Mouse (Mus musculus): ENCODE data around the gene Adam1b. TPM values are rescaled to one million over a fixed set of nuclear protein-coding genes. Genes with fewer than 3 reads are reported as not detected.
"Not testable (repeated sequence)": the region's sequence is repeated elsewhere in the genome, so short reads cannot be mapped to it uniquely, and the experiment has no call there.

Gene Adam1b
- polyA plus RNA-seq, 1 experiment from 2014 or later: not detected

- ATAC-seq (ENCODE audit: insufficient read depth): peak; percentile 70
- Histone ChIP-seq H3K27ac (ENCODE audit: low read depth) (no peak overlapping the region), H3K36me3 (ENCODE audit: insufficient read depth) (peaks cover 83% of the 10 kb centered on the region), H3K9ac (no peak overlapping the region), H3K9me3 (ENCODE audit: low read depth, low read length) (no peaks in the 10 kb centered on the region), H3K4me1 (ENCODE audit: insufficient read depth) (no peaks in the 10 kb centered on the region), H3K4me2 (no peak overlapping the region), H3K4me3 (ENCODE audit: low read depth, low read length) (no peak overlapping the region), H3K27me3 (ENCODE audit: insufficient read depth, low read length) (no peaks in the 10 kb centered on the region)
- DNase-seq: peak; percentile 60
- 46% methylated on average over 8 of the region's 8 CpGs for WGBS
- no peak for TF ChIP-seq CTCF (IDR thresholded peaks at IDR 0.05; ENCODE audit: low read depth)
Measured at GRCm38 (mm10) chr5:121526961-121527360, 23.7 kb upstream of the Adam1b start.

GRCm38 (mm10) chr5:121526526-121526925 lies 23.3 kb upstream of the Adam1b start:
- ATAC-seq (ENCODE audit: insufficient read depth): no peak
- WGBS: 66% methylated on average over 7 of the region's 7 CpGs
- Histone ChIP-seq H3K27me3 (ENCODE audit: insufficient read depth, low read length) (no peaks in the 10 kb centered on the region), H3K36me3 (ENCODE audit: insufficient read depth) (peaks cover 84% of the 10 kb centered on the region), H3K27ac (ENCODE audit: low read depth) (no peak overlapping the region), H3K9ac (no peak overlapping the region), H3K9me3 (ENCODE audit: low read depth, low read length) (no peaks in the 10 kb centered on the region), H3K4me2 (no peak overlapping the region), H3K4me3 (ENCODE audit: low read depth, low read length) (no peak overlapping the region), H3K4me1 (ENCODE audit: insufficient read depth) (no peaks in the 10 kb centered on the region)
- no peak for TF ChIP-seq CTCF (IDR thresholded peaks at IDR 0.05; ENCODE audit: low read depth)
- DNase-seq: no peak

- DNase-seq (peak; percentile 79), ATAC-seq (ENCODE audit: insufficient read depth) (peak; percentile 78)
- Histone ChIP-seq H3K27me3 (ENCODE audit: insufficient read depth, low read length) (no peaks in the 10 kb centered on the region), H3K9ac (no peak overlapping the region), H3K9me3 (ENCODE audit: low read depth, low read length) (no peaks in the 10 kb centered on the region), H3K27ac (ENCODE audit: low read depth) (no peak overlapping the region), H3K36me3 (ENCODE audit: insufficient read depth) (peaks cover 84% of the 10 kb centered on the region), H3K4me1 (ENCODE audit: insufficient read depth) (no peaks in the 10 kb centered on the region), H3K4me2 (no peak overlapping the region), H3K4me3 (ENCODE audit: low read depth, low read length) (no peak overlapping the region)
- TF ChIP-seq CTCF (IDR thresholded peaks at IDR 0.05; ENCODE audit: low read depth): no peak
- WGBS: 62% methylated on average over 14 of the region's 14 CpGs
Measured at GRCm38 (mm10) chr5:121525774-121526450, 22.7 kb upstream of the Adam1b start.

- peaks cover 47% of the 10 kb centered on the region for H3K36me3 ChIP-seq (ENCODE audit: insufficient read depth)
- not testable (repeated sequence) for H3K4me2 ChIP-seq; H3K27ac ChIP-seq (ENCODE audit: low read depth); ATAC-seq (ENCODE audit: insufficient read depth); H3K9ac ChIP-seq; DNase-seq; H3K4me3 ChIP-seq (ENCODE audit: low read depth, low read length); H3K4me1 ChIP-seq (ENCODE audit: insufficient read depth); H3K9me3 ChIP-seq (ENCODE audit: low read depth, low read length); H3K27me3 ChIP-seq (ENCODE audit: insufficient read depth, low read length)
- 88% methylated on average over 10 of the region's 17 CpGs for WGBS
Measured at GRCm38 (mm10) chr5:121519758-121520157, 16.5 kb upstream of the Adam1b start.

GRCm38 (mm10) chr5:121518983-121519382 lies 15.7 kb upstream of the Adam1b start:
- WGBS: 87% methylated on average over 9 of the region's 9 CpGs
- no peaks in the 10 kb centered on the region for H3K9me3 ChIP-seq (ENCODE audit: low read depth, low read length)
- TF ChIP-seq CTCF (IDR thresholded peaks at IDR 0.05; ENCODE audit: low read depth): no peak
- no peak overlapping the region for H3K27ac ChIP-seq (ENCODE audit: low read depth)
- DNase-seq (no peak), ATAC-seq (ENCODE audit: insufficient read depth) (no peak)
- no peaks in the 10 kb centered on the region for H3K27me3 ChIP-seq (ENCODE audit: insufficient read depth, low read length)
- no peaks in the 10 kb centered on the region for H3K4me1 ChIP-seq (ENCODE audit: insufficient read depth)
- peaks cover 40% of the 10 kb centered on the region for H3K36me3 ChIP-seq (ENCODE audit: insufficient read depth)
- no peak overlapping the region for H3K9ac ChIP-seq
- no peak overlapping the region for H3K4me3 ChIP-seq (ENCODE audit: low read depth, low read length)
- H3K4me2 ChIP-seq: no peak overlapping the region

GRCm38 (mm10) chr5:121510009-121510408 lies 6.8 kb upstream of the Adam1b start:
- Histone ChIP-seq H3K27me3 (ENCODE audit: insufficient read depth, low read length) (no peaks in the 10 kb centered on the region), H3K4me3 (ENCODE audit: low read depth, low read length) (no peak overlapping the region), H3K9ac (no peak overlapping the region), H3K36me3 (ENCODE audit: insufficient read depth) (no peaks in the 10 kb centered on the region), H3K4me2 (no peak overlapping the region), H3K27ac (ENCODE audit: low read depth) (no peak overlapping the region), H3K9me3 (ENCODE audit: low read depth, low read length) (no peaks in the 10 kb centered on the region), H3K4me1 (ENCODE audit: insufficient read depth) (no peaks in the 10 kb centered on the region)
- DNase-seq: no peak
- no peak for ATAC-seq (ENCODE audit: insufficient read depth)
- 73% methylated on average over 7 of the region's 7 CpGs for WGBS
- no peak for TF ChIP-seq CTCF (IDR thresholded peaks at IDR 0.05; ENCODE audit: low read depth)

- WGBS: 80% methylated on average over 1 of the region's 1 CpGs
- no peaks in the 10 kb centered on the region for H3K9me3 ChIP-seq (ENCODE audit: low read depth, low read length)
- no peaks in the 10 kb centered on the region for H3K27me3 ChIP-seq (ENCODE audit: insufficient read depth, low read length)
- no peak for TF ChIP-seq CTCF (IDR thresholded peaks at IDR 0.05; ENCODE audit: low read depth)
- H3K36me3 ChIP-seq (ENCODE audit: insufficient read depth): no peaks in the 10 kb centered on the region
- no peak overlapping the region for H3K4me3 ChIP-seq (ENCODE audit: low read depth, low read length)
- ATAC-seq (ENCODE audit: insufficient read depth) (no peak), DNase-seq (no peak)
- H3K4me1 ChIP-seq (ENCODE audit: insufficient read depth): no peaks in the 10 kb centered on the region
- H3K4me2 ChIP-seq: no peak overlapping the region
- no peak overlapping the region for H3K9ac ChIP-seq
- no peak overlapping the region for H3K27ac ChIP-seq (ENCODE audit: low read depth)
Measured at GRCm38 (mm10) chr5:121506846-121507245, 3.6 kb upstream of the Adam1b start.

- 57% methylated on average over 10 of the region's 17 CpGs for WGBS
- ATAC-seq (ENCODE audit: insufficient read depth); H3K4me2 ChIP-seq; H3K27ac ChIP-seq (ENCODE audit: low read depth); H3K9ac ChIP-seq; H3K9me3 ChIP-seq (ENCODE audit: low read depth, low read length); DNase-seq; H3K36me3 ChIP-seq (ENCODE audit: insufficient read depth); H3K4me1 ChIP-seq (ENCODE audit: insufficient read depth); H3K27me3 ChIP-seq (ENCODE audit: insufficient read depth, low read length); H3K4me3 ChIP-seq (ENCODE audit: low read depth, low read length): not testable (repeated sequence)
Measured at GRCm38 (mm10) chr5:121501424-121501996, 1.7 kb downstream of the Adam1b start.
